Mouse (Mus musculus) thymus, postnatal 4 days (tissue): ENCODE results near the gene Nudc.
A peak's percentile ranks its signal among the peaks of the same experiment; 100 is the strongest.
"Not testable (repeated sequence)": the region's sequence is repeated elsewhere in the genome, so short reads cannot be mapped to it uniquely, and the experiment has no call there.

Source experiments
- DNase-seq: peaks from one replicate; pipeline ENCODE4 v3.0.0; 2021

Nudc gene

GRCm38 (mm10) chr4:133532777-133533176 lies 13.0 kb downstream of the Nudc start:
- no peak for DNase-seq

GRCm38 (mm10) chr4:133527788-133528187 lies 18.0 kb downstream of the Nudc start:
- no peak for DNase-seq

GRCm38 (mm10) chr4:133521502-133521901 lies 24.3 kb downstream of the Nudc start:
- no peak for DNase-seq

- peak; percentile 23 for DNase-seq
Measured at GRCm38 (mm10) chr4:133519369-133519665, 26.5 kb downstream of the Nudc start.

- DNase-seq, result peak; percentile 49
Measured at GRCm38 (mm10) chr4:133518601-133519368, 27.0 kb downstream of the Nudc start, which contains the start of gene Kdf1. Gene Kdf1 (plus strand): TSS chr4:133518963.

GRCm38 (mm10) chr4:133512972-133513371 lies 32.8 kb downstream of the Nudc start:
- peak; percentile 85 for DNase-seq

- DNase-seq, result not testable (repeated sequence)
Measured at GRCm38 (mm10) chr4:133512511-133512910, 33.3 kb downstream of the Nudc start.

GRCm38 (mm10) chr4:133511050-133511449 lies 34.7 kb downstream of the Nudc start:
- no peak for DNase-seq

GRCm38 (mm10) chr4:133508990-133509389 lies 36.8 kb downstream of the Nudc start:
- DNase-seq, result no peak

- peak; percentile 77 for DNase-seq
Measured at GRCm38 (mm10) chr4:133506573-133506972, 39.2 kb downstream of the Nudc start.

GRCm38 (mm10) chr4:133504755-133505485 lies 40.9 kb downstream of the Nudc start:
- DNase-seq, result no peak

- no peak for DNase-seq
Measured at GRCm38 (mm10) chr4:133504300-133504699, 41.5 kb downstream of the Nudc start.

GRCm38 (mm10) chr4:133501514-133501913 lies 44.3 kb downstream of the Nudc start:
- no peak for DNase-seq

- DNase-seq, result peak; percentile 70
Measured at GRCm38 (mm10) chr4:133498160-133498724, 47.6 kb downstream of the Nudc start, which contains the start of gene Trnp1. Gene Trnp1 (minus strand): TSS chr4:133498550.

- DNase-seq, result peak; percentile 67
Measured at GRCm38 (mm10) chr4:133497461-133498159, 48.2 kb downstream of the Nudc start.

- DNase-seq, result no peak
Measured at GRCm38 (mm10) chr4:133496738-133497445, 48.9 kb downstream of the Nudc start.

GRCm38 (mm10) chr4:133495711-133496110 lies 50.1 kb downstream of the Nudc start:
- no peak for DNase-seq

GRCm38 (mm10) chr4:133494867-133495266 lies 50.9 kb downstream of the Nudc start:
- DNase-seq, result no peak

GRCm38 (mm10) chr4:133494432-133494831 lies 51.4 kb downstream of the Nudc start:
- DNase-seq, result peak; percentile 96

- no peak for DNase-seq
Measured at GRCm38 (mm10) chr4:133493895-133494294, 51.9 kb downstream of the Nudc start.

- DNase-seq, result no peak
Measured at GRCm38 (mm10) chr4:133491800-133492199, 54.0 kb downstream of the Nudc start.

GRCm38 (mm10) chr4:133489489-133490245 lies 56.1 kb downstream of the Nudc start:
- no peak for DNase-seq
